Comparison of ENCODE assay signal across 8 mouse cellular contexts in genomic region chr9:45371337-45371707, GRCm38 (mm10). TPM values are rescaled to one million over a fixed set of nuclear protein-coding genes. Genes with fewer than 3 reads are reported as not detected.
DNase-seq lines count a peak whose midpoint lies in the region; ATAC-seq lines count a peak whose summit lies in the region.

No protein-coding gene starts in this region.

- H3K9me3 ChIP-seq in kidney, embryonic 15.5 days (replicated peaks), result no peaks in the 10 kb centered on the region
- H3K9me3 ChIP-seq in embryonic facial prominence, embryonic 10.5 days, result no peaks in the 10 kb centered on the region
- no peaks in the 10 kb centered on the region for H3K9me3 ChIP-seq in hindbrain, embryonic 15.5 days
- no peaks in the 10 kb centered on the region for H3K9me3 ChIP-seq in neural tube, embryonic 11.5 days (ENCODE audit: control insufficient read depth, low read length)

- DNase-seq in kidney, postnatal 25 days, result no peak
- DNase-seq in embryonic facial prominence, embryonic 10.5 days (ENCODE audit: low spot score), result peak; percentile 55
- peak; percentile 53 for DNase-seq in neural tube, embryonic 11.5 days (ENCODE audit: low spot score)
- no peak for DNase-seq in Muller cell, postnatal 12 days (ENCODE audit: inconsistent ontology term)
- no peak for DNase-seq in urinary bladder, adult 2 months (ENCODE audit: low spot score)
- no peak for DNase-seq in spleen, postnatal 14 days (ENCODE audit: low spot score in 2 of 2)

- peak overlapping the region; percentile 70 for H3K4me3 ChIP-seq in kidney, embryonic 15.5 days (replicated peaks)
- peak overlapping the region; percentile 75 for H3K4me3 ChIP-seq in embryonic facial prominence, embryonic 10.5 days
- H3K4me3 ChIP-seq in hindbrain, embryonic 15.5 days, result peak overlapping the region; percentile 72
- H3K4me3 ChIP-seq in neural tube, embryonic 11.5 days (ENCODE audit: low read depth, low read length), result peak overlapping the region; percentile 69

- H3K36me3 ChIP-seq in kidney, embryonic 15.5 days, result no peaks in the 10 kb centered on the region
- peaks cover 32% of the 10 kb centered on the region for H3K36me3 ChIP-seq in embryonic facial prominence, embryonic 10.5 days (replicated peaks)
- H3K36me3 ChIP-seq in hindbrain, embryonic 15.5 days, result no peaks in the 10 kb centered on the region
- H3K36me3 ChIP-seq in neural tube, embryonic 11.5 days (ENCODE audit: control insufficient read depth, insufficient read depth, low read length), result no peaks in the 10 kb centered on the region

- H3K4me2 ChIP-seq in kidney, embryonic 15.5 days, result peak overlapping the region; percentile 88
- H3K4me2 ChIP-seq in hindbrain, embryonic 15.5 days, result peak overlapping the region; percentile 76
- H3K4me2 ChIP-seq in neural tube, embryonic 11.5 days (ENCODE audit: low read depth), result peak overlapping the region; percentile 93

- peaks cover 61% of the 10 kb centered on the region for H3K4me1 ChIP-seq in kidney, embryonic 15.5 days
- peaks cover 56% of the 10 kb centered on the region for H3K4me1 ChIP-seq in embryonic facial prominence, embryonic 10.5 days
- H3K4me1 ChIP-seq in hindbrain, embryonic 15.5 days (replicated peaks), result peaks cover 46% of the 10 kb centered on the region
- H3K4me1 ChIP-seq in neural tube, embryonic 11.5 days (ENCODE audit: control insufficient read depth, insufficient read depth, low read length), result peaks cover 8% of the 10 kb centered on the region

- H3K27me3 ChIP-seq in kidney, embryonic 15.5 days, result no peaks in the 10 kb centered on the region
- peaks cover 22% of the 10 kb centered on the region for H3K27me3 ChIP-seq in embryonic facial prominence, embryonic 10.5 days (replicated peaks; ENCODE audit: low read depth, poor library complexity, severe bottlenecking)
- H3K27me3 ChIP-seq in hindbrain, embryonic 15.5 days, result no peaks in the 10 kb centered on the region
- H3K27me3 ChIP-seq in neural tube, embryonic 11.5 days (ENCODE audit: control insufficient read depth, insufficient read depth, low read length), result no peaks in the 10 kb centered on the region

- no peak for ATAC-seq in kidney, embryonic 15.5 days (replicated peaks; ENCODE audit: low FRiP score)
- peak; percentile 55 for ATAC-seq in hindbrain, embryonic 15.5 days (ENCODE audit: low FRiP score, low read depth)
- peak; percentile 50; the same call in 1 of the 2 replicates for ATAC-seq in neural tube, embryonic 11.5 days (ENCODE audit: insufficient read depth, low FRiP score, low TSS enrichment)

- peak overlapping the region; percentile 64 for H3K9ac ChIP-seq in kidney, embryonic 15.5 days
- peak overlapping the region; percentile 75 for H3K9ac ChIP-seq in hindbrain, embryonic 15.5 days
- no peak overlapping the region; the same call in 1 of the 2 replicates for H3K9ac ChIP-seq in neural tube, embryonic 11.5 days (ENCODE audit: low read length)

- WGBS in kidney, embryonic 15.5 days, result 19% methylated on average over 2 of the region's 2 CpGs
- 30% methylated on average over 2 of the region's 2 CpGs for WGBS in embryonic facial prominence, embryonic 10.5 days
- 2% methylated on average over 2 of the region's 2 CpGs for WGBS in hindbrain, embryonic 15.5 days
- WGBS in neural tube, embryonic 11.5 days, result 17% methylated on average over 2 of the region's 2 CpGs

- H3K27ac ChIP-seq in kidney, embryonic 15.5 days, result 0 out of 2 replicates have a peak overlapping the region, but pooled peaks have one; percentile 79
- peak overlapping the region; percentile 91 for H3K27ac ChIP-seq in embryonic facial prominence, embryonic 10.5 days (replicated peaks)
- peak overlapping the region; percentile 89 for H3K27ac ChIP-seq in hindbrain, embryonic 15.5 days (replicated peaks)
- H3K27ac ChIP-seq in neural tube, embryonic 11.5 days (ENCODE audit: low read depth, low read length), result no peak overlapping the region

RNA-seq across cellular contexts. Expression of gene Fxyd6, which starts 1.3 kb away (rescaled TPM):
- polyA plus RNA-seq in kidney, embryonic 15.5 days (2015; fragmentation: Nextera tagmentation; extraction: Ambion mirVana), result 178 and 187 TPM in 2 replicates
- 128 and 131 TPM in 2 replicates for polyA plus RNA-seq in embryonic facial prominence, embryonic 10.5 days (2016; fragmentation: Nextera tagmentation; extraction: Ambion mirVana)
- 577 and 611 TPM in 2 replicates for polyA plus RNA-seq in hindbrain, embryonic 15.5 days (2015; fragmentation: Nextera tagmentation; extraction: Ambion mirVana)
- 109 and 111 TPM in 2 replicates for polyA plus RNA-seq in neural tube, embryonic 11.5 days (2014; fragmentation: Nextera tagmentation; extraction: Ambion mirVana)
- polyA plus RNA-seq in urinary bladder, adult 2 months (2012; rRNA removed), result 36.8 and 40.3 TPM in 2 replicates

RNA-seq across cellular contexts. Expression of gene Fxyd2, which starts 28.1 kb away (rescaled TPM):
- 451 and 476 TPM in 2 replicates for polyA plus RNA-seq in kidney, embryonic 15.5 days (2015; fragmentation: Nextera tagmentation; extraction: Ambion mirVana)
- polyA plus RNA-seq in embryonic facial prominence, embryonic 10.5 days (2016; fragmentation: Nextera tagmentation; extraction: Ambion mirVana), result 0.76 and 1.1 TPM in 2 replicates
- 12.5 and 13.1 TPM in 2 replicates for polyA plus RNA-seq in hindbrain, embryonic 15.5 days (2015; fragmentation: Nextera tagmentation; extraction: Ambion mirVana)
- 0.88 and 2.1 TPM in 2 replicates for polyA plus RNA-seq in neural tube, embryonic 11.5 days (2014; fragmentation: Nextera tagmentation; extraction: Ambion mirVana)
- 10.5 and 16.5 TPM in 2 replicates for polyA plus RNA-seq in urinary bladder, adult 2 months (2012; rRNA removed)

RNA-seq across cellular contexts. Expression of gene Tmprss13, which starts 52.4 kb away (rescaled TPM):
- 0.23 and 0.38 TPM in 2 replicates for polyA plus RNA-seq in kidney, embryonic 15.5 days (2015; fragmentation: Nextera tagmentation; extraction: Ambion mirVana)
- 0.99 and 1.0 TPM in 2 replicates for polyA plus RNA-seq in embryonic facial prominence, embryonic 10.5 days (2016; fragmentation: Nextera tagmentation; extraction: Ambion mirVana)
- polyA plus RNA-seq in hindbrain, embryonic 15.5 days (2015; fragmentation: Nextera tagmentation; extraction: Ambion mirVana), result not detected in 2 replicates
- 0.16 TPM in 1 of 2 replicates, not detected in the other for polyA plus RNA-seq in neural tube, embryonic 11.5 days (2014; fragmentation: Nextera tagmentation; extraction: Ambion mirVana)
- polyA plus RNA-seq in urinary bladder, adult 2 months (2012; rRNA removed), result 35.2 and 36.0 TPM in 2 replicates

RNA-seq across cellular contexts. Expression of gene Dscaml1, which starts 55.1 kb away (rescaled TPM):
- polyA plus RNA-seq in kidney, embryonic 15.5 days (2015; fragmentation: Nextera tagmentation; extraction: Ambion mirVana), result 0.13 and 0.30 TPM in 2 replicates
- polyA plus RNA-seq in embryonic facial prominence, embryonic 10.5 days (2016; fragmentation: Nextera tagmentation; extraction: Ambion mirVana), result 0.50 and 0.67 TPM in 2 replicates
- 12.2 and 13.8 TPM in 2 replicates for polyA plus RNA-seq in hindbrain, embryonic 15.5 days (2015; fragmentation: Nextera tagmentation; extraction: Ambion mirVana)
- 1.1 and 1.2 TPM in 2 replicates for polyA plus RNA-seq in neural tube, embryonic 11.5 days (2014; fragmentation: Nextera tagmentation; extraction: Ambion mirVana)
- polyA plus RNA-seq in urinary bladder, adult 2 months (2012; rRNA removed), result 0.07 and 0.13 TPM in 2 replicates

Comparison
In these comparisons a context has a peak if more than half of its experiments do, and no peak if none do; other contexts are left out.
1. DNase-seq: peak in embryonic facial prominence, embryonic 10.5 days (single experiment) and neural tube, embryonic 11.5 days (single experiment); none in kidney, postnatal 25 days (0 of 2), Muller cell, postnatal 12 days (single experiment), urinary bladder, adult 2 months (single experiment) and spleen, postnatal 14 days (0 of 2).
2. RNA of gene Fxyd2, which starts 28.1 kb away (polyA plus RNA-seq): 451 to 476 TPM in kidney, embryonic 15.5 days; 10.5 to 16.5 TPM in urinary bladder, adult 2 months, 12.5 to 13.1 TPM in hindbrain, embryonic 15.5 days, 0.88 to 2.1 TPM in neural tube, embryonic 11.5 days and 0.76 to 1.1 TPM in embryonic facial prominence, embryonic 10.5 days; every median in the first group is over 10 times any median in the second.
3. RNA of gene Tmprss13, which starts 52.4 kb away (polyA plus RNA-seq): 35.2 to 36.0 TPM in urinary bladder, adult 2 months; 0.99 to 1.0 TPM in embryonic facial prominence, embryonic 10.5 days, 0.23 to 0.38 TPM in kidney, embryonic 15.5 days, not detected in hindbrain, embryonic 15.5 days and 0.16 TPM in neural tube, embryonic 11.5 days; every median in the first group is over 10 times any median in the second.
4. Peak in every context shown above with its lines, with median percentiles within 50 percentile points of each other: H3K4me2 ChIP-seq and H3K4me3 ChIP-seq.